Comparison of ENCODE assay signal across 10 mouse cellular contexts in the genomic region with DNA sequence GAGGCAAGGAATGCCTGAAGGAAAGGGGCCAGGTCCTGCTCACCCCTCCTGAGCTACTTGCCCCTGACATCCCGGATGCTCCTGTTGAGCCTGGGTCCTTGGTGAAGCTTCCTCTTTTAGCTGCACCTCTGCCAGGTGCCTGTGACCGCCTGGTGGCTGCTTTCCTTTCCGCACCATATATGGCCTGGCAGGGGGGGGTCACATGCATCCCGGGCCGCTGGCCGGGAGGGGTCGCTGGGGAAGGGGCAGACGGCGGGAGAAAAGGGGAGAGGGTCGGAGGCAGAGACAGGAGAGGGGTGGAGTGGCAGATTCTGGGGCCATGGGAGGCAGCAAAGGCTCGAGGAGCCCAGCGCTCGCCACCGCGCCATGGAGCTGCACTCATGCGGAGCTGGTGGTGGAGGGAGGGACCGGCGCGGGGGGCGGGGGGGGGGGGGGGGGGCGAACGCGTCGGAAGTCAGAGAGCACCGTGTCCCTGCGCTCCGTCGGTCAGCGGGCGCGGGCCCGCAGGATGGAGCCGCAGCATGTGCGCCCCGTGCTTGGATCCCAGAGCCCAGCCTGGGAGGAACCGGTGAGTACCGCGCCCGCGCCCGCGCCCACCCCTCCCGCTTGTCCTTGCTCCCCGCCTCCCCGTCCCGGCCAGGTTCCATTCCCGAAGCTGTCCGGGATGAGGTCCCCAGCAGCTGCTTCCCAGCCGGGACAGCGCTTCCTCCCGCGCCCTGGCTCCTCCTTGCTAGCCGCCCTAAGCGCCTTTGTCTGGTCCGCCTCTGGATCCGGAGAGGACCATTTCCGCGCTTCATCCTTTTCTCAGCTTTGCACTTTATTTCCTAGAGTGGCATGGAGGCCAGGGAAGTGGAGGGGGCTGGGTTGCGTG. TPM values are rescaled to one million over a fixed set of nuclear protein-coding genes. Genes with fewer than 3 reads are reported as not detected.
DNase-seq lines count a peak whose midpoint lies in the region; ATAC-seq and TF ChIP-seq lines count a peak whose summit lies in the region.
"Not testable (repeated sequence)": the region's sequence is repeated elsewhere in the genome, so short reads cannot be mapped to it uniquely, and the experiment has no call there.
"Had no signal": no experiment of that assay in that cellular context is flagged by ENCODE, and none has a peak within 500 bp of the region (broad histone marks: within the 10 kb centered on the region; RNA-seq: fewer than 3 reads in every experiment).

Gm3164 (plus strand) TSS at position 484 of the 871 bp plus-strand sequence.

- peak; percentile 43 to 62 for DNase-seq in adrenal gland, adult (ENCODE audit: inconsistent age in 2 of 2, low spot score in 1 of 2)
- DNase-seq in heart, adult 2 months, result peak; percentile 68 to 71
- peak; percentile 23 for DNase-seq in hindbrain, embryonic 14.5 days (ENCODE audit: low spot score)
- DNase-seq in layer of hippocampus, adult 11-12 months (ENCODE audit: low spot score), result peak; percentile 35
- peak; percentile 16 to 52 for DNase-seq in lung, adult 18-20 months
- DNase-seq in thymus, postnatal 36 days, result peak; percentile 5 to 29

- peak within 1 kb of the TSS; percentile 66 for H3K4me2 ChIP-seq in embryonic facial prominence, embryonic 12.5 days (replicated peaks)
- peak within 1 kb of the TSS; percentile 59 for H3K4me2 ChIP-seq in hindbrain, embryonic 14.5 days (replicated peaks)
- peak within 1 kb of the TSS; percentile 66 for H3K4me2 ChIP-seq in neural tube, embryonic 12.5 days (replicated peaks)

- not testable (repeated sequence) for TF ChIP-seq EP300 in heart, adult 2 months (IDR thresholded peaks at IDR 0.05; ENCODE audit: insufficient read depth, low read depth, low read length)

- not testable (repeated sequence) for H3K4me1 ChIP-seq in embryonic facial prominence, embryonic 12.5 days; heart, adult 2 months (ENCODE audit: control insufficient read depth, insufficient read depth, low read length); hindbrain, embryonic 14.5 days (replicated peaks; ENCODE audit: control insufficient read depth, insufficient read depth, low read length); neural tube, embryonic 12.5 days

- not testable (repeated sequence) for TF ChIP-seq CTCF in heart, adult 2 months (IDR thresholded peaks at IDR 0.05)

- not testable (repeated sequence) for H3K79me2 ChIP-seq in heart, adult 2 months (replicated peaks; ENCODE audit: control insufficient read depth, insufficient read depth, low read length)

- not testable (repeated sequence) for H3K27ac ChIP-seq in embryonic facial prominence, embryonic 12.5 days; hindbrain, embryonic 14.5 days; neural tube, embryonic 12.5 days
- peak within 1 kb of the TSS; percentile 45 for H3K27ac ChIP-seq in heart, adult 2 months

- TF ChIP-seq POLR2A in heart, adult 2 months (IDR thresholded peaks at IDR 0.05; ENCODE audit: insufficient read depth, low read depth, low read length), result not testable (repeated sequence)

- peak within 1 kb of the TSS; percentile 40 for H3K4me3 ChIP-seq in embryonic facial prominence, embryonic 12.5 days
- H3K4me3 ChIP-seq in heart, adult 2 months, result 0 out of 2 replicates have a peak within 1 kb of the TSS, but pooled peaks have one; percentile 30
- peak within 1 kb of the TSS; percentile 42 for H3K4me3 ChIP-seq in hindbrain, embryonic 14.5 days (replicated peaks; ENCODE audit: low read length)
- H3K4me3 ChIP-seq in neural tube, embryonic 12.5 days, result peak within 1 kb of the TSS; percentile 43

- intact Hi-C loops in heart, adult 2 months (cut with DNase I), result not testable (repeated sequence)

- peak within 1 kb of the TSS; percentile 36; the same call in 1 of the 2 replicates for H3K9ac ChIP-seq in embryonic facial prominence, embryonic 12.5 days
- not testable (repeated sequence) for H3K9ac ChIP-seq in heart, adult 2 months (ENCODE audit: low read depth, low read length)
- peak within 1 kb of the TSS; percentile 63 for H3K9ac ChIP-seq in hindbrain, embryonic 14.5 days
- H3K9ac ChIP-seq in neural tube, embryonic 12.5 days, result peak within 1 kb of the TSS; percentile 56

- H3K9me3 ChIP-seq in embryonic facial prominence, embryonic 12.5 days; hindbrain, embryonic 14.5 days (ENCODE audit: control insufficient read depth, low read length); neural tube, embryonic 12.5 days: not testable (repeated sequence)

- not testable (repeated sequence) for ATAC-seq in embryonic facial prominence, embryonic 12.5 days (ENCODE audit: insufficient number of reproducible peaks, insufficient read depth, low FRiP score, low TSS enrichment); hindbrain, embryonic 14.5 days (ENCODE audit: low FRiP score)
- ATAC-seq in neural tube, embryonic 12.5 days (ENCODE audit: low FRiP score, low read depth), result peak; percentile 50; the same call in 1 of the 2 replicates

- H3K36me3 ChIP-seq in embryonic facial prominence, embryonic 12.5 days; heart, adult 2 months (ENCODE audit: control insufficient read depth, insufficient read depth, low read length); hindbrain, embryonic 14.5 days (replicated peaks; ENCODE audit: control insufficient read depth, insufficient read depth); neural tube, embryonic 12.5 days: not testable (repeated sequence)

- 2% methylated on average over 24 of the region's 59 CpGs for WGBS in embryonic facial prominence, embryonic 12.5 days
- WGBS in heart, adult 2 months, result 2% methylated on average over 28 of the region's 59 CpGs
- 5% methylated on average over 30 of the region's 59 CpGs for WGBS in hindbrain, embryonic 14.5 days
- 1% methylated on average over 40 of the region's 59 CpGs for WGBS in neural tube, embryonic 12.5 days

- not testable (repeated sequence) for H3K27me3 ChIP-seq in embryonic facial prominence, embryonic 12.5 days; heart, adult 2 months (ENCODE audit: control insufficient read depth, insufficient read depth, low read length); hindbrain, embryonic 14.5 days (ENCODE audit: control insufficient read depth, insufficient read depth, low read length); neural tube, embryonic 12.5 days (replicated peaks)

RNA-seq across cellular contexts. Expression of gene Gm3164, which starts in this region (rescaled TPM):
- 0.62 and 0.78 TPM in 2 replicates for polyA plus RNA-seq in embryonic facial prominence, embryonic 12.5 days (2016; fragmentation: Nextera tagmentation; extraction: Ambion mirVana)
- under 1 TPM in 1 of 2 experiments, not detected in 1; 0.29 TPM for total RNA-seq in heart, adult 2 months (2021)
- 0.21 and 0.38 TPM in 2 replicates for polyA plus RNA-seq in heart, adult 2 months (2012; rRNA removed)
- polyA plus RNA-seq in hindbrain, embryonic 14.5 days (2014; fragmentation: Nextera tagmentation; extraction: Ambion mirVana), result 6.2 and 8.1 TPM in 2 replicates
- 1.1 and 1.7 TPM in 2 replicates for polyA plus RNA-seq in neural tube, embryonic 12.5 days (2016; fragmentation: Nextera tagmentation; extraction: Ambion mirVana)
- total RNA-seq: G1E had no signal
- polyA plus RNA-seq: G1E; small intestine, adult 2 months had no signal

Comparison
In these comparisons a context has a peak if more than half of its experiments do, and no peak if none do; other contexts are left out.
1. Peak in DNase-seq, H3K4me3 ChIP-seq and H3K27ac ChIP-seq in heart, adult 2 months; RNA of the gene not detected or under 1 TPM.
2. DNase-seq: peak in every context shown above with its lines; median percentile 70 in heart, adult 2 months; 52 in adrenal gland, adult; 35 in layer of hippocampus, adult 11-12 months; 34 in lung, adult 18-20 months; 23 in hindbrain, embryonic 14.5 days; 17 in thymus, postnatal 36 days.